Mouse (Mus musculus) forebrain, embryonic 12.5 days (tissue): ENCODE results near the gene Hils1. TPM values are rescaled to one million over a fixed set of nuclear protein-coding genes. Genes with fewer than 3 reads are reported as not detected.
"Not testable (repeated sequence)": the region's sequence is repeated elsewhere in the genome, so short reads cannot be mapped to it uniquely, and the experiment has no call there.

Experiments used
- ATAC-seq: fragments of 200-750 bp; cut with Nextera tagmentation; 2 replicates; pipeline ENCODE4 v1.8.0; 2017; ENCODE audit warnings: moderate TSS enrichment; ENCODE audit not compliant: low FRiP score
- H3K27ac ChIP-seq: fragments of 300-500 bp; sonication (generic); 2 replicates; pipeline ENCODE4 v1.5.1; 2016; ENCODE audit warnings: mild to moderate bottlenecking
- H3K27me3 ChIP-seq: fragments of 300-500 bp; sonication (generic); 2 replicates; pipeline ENCODE4 v1.6.1; 2016; ENCODE audit warnings: mild to moderate bottlenecking
- H3K36me3 ChIP-seq: fragments of 300-500 bp; sonication (generic); replicated peaks from 2 replicates; pipeline ENCODE4 v1.6.1; 2016; ENCODE audit warnings: mild to moderate bottlenecking
- H3K4me1 ChIP-seq: fragments of 300-500 bp; sonication (generic); 2 replicates; pipeline ENCODE4 v1.6.1; 2016
- H3K4me2 ChIP-seq: fragments of 300-500 bp; sonication (generic); 2 replicates; pipeline ENCODE4 v1.6.1; 2016; ENCODE audit warnings: mild to moderate bottlenecking, moderate library complexity
- H3K4me3 ChIP-seq: fragments of 300-500 bp; sonication (generic); replicated peaks from 2 replicates; pipeline ENCODE4 v1.5.1; 2016; ENCODE audit warnings: mild to moderate bottlenecking
- H3K9ac ChIP-seq: fragments of 300-500 bp; sonication (generic); 2 replicates; pipeline ENCODE4 v1.6.1; 2016; ENCODE audit warnings: mild to moderate bottlenecking
- H3K9me3 ChIP-seq: fragments of 300-500 bp; sonication (generic); 2 replicates; pipeline ENCODE4 v1.6.1; 2016
- WGBS: fragments of 180-500 bp; shearing (Covaris S2); methylation state at CpG from one replicate; pipeline ENCODE4 v1.1.7; 2016; 5-methylcytosine and 5-hydroxymethylcytosine counted together
- polyA plus RNA-seq: library from polyadenylated mRNA; unstranded; fragments of >200 nt; fragmentation: Nextera tagmentation; extraction: Ambion mirVana; gene quantifications from 2 replicates; pipeline ENCODE4 v1.2.1, GENCODE M21; 2016

The Hils1 gene
- polyA plus RNA-seq, 1 experiment from 2014 or later, result not detected

GRCm38 (mm10) chr11:95010841-95011403 lies 43.5 kb downstream of the Hils1 start:
- Histone ChIP-seq H3K27ac (peak overlapping the region; percentile 98; the same call in 1 of the 2 replicates), H3K9ac (peak overlapping the region; percentile 99), H3K4me3 (peak overlapping the region; percentile 82), H3K4me2 (peak overlapping the region; percentile 68), H3K36me3 (peaks cover 24% of the 10 kb centered on the region), H3K4me1 (peaks cover 78% of the 10 kb centered on the region)
- H3K27me3 ChIP-seq, H3K9me3 ChIP-seq, ATAC-seq: not testable (repeated sequence)
- WGBS, result 12% methylated on average over 3 of the region's 4 CpGs

DNA sequence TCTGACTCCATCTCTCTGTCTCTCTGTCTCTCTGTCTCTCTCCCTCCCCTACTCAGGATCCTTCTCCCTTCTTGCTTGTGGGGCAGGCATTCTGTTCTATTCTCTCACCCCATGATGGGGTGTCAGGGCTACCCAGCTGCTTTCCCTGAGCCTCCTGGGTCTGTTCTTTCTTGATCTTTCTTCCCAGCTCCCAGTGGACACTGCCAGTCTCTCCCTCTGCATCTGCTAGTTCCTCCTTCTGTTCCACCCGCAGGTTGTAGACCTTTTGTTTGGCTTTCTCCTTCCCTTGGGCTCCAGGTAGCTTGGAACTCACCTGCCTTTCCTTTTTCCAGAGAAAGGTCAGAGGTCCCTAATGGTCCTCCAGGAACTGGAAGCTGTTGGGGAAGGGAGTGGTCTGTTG lies 44.0 kb downstream of the Hils1 start:
- peak overlapping the region; percentile 68 for H3K4me2 ChIP-seq
- H3K27me3 ChIP-seq, result no peaks in the 10 kb centered on the region
- no peaks in the 10 kb centered on the region for H3K9me3 ChIP-seq
- peaks cover 28% of the 10 kb centered on the region for H3K36me3 ChIP-seq
- peak overlapping the region; percentile 99 for H3K9ac ChIP-seq
- H3K27ac ChIP-seq, result peak overlapping the region; percentile 51
- peaks cover 75% of the 10 kb centered on the region for H3K4me1 ChIP-seq
- H3K4me3 ChIP-seq, result peak overlapping the region; percentile 82
- 47% methylated on average over 1 of the region's 1 CpGs for WGBS
- ATAC-seq, result no peak

- H3K9me3 ChIP-seq, result no peaks in the 10 kb centered on the region
- no peak for ATAC-seq
- peak overlapping the region; percentile 68 for H3K4me2 ChIP-seq
- H3K4me3 ChIP-seq, result peak overlapping the region; percentile 82
- peaks cover 71% of the 10 kb centered on the region for H3K4me1 ChIP-seq
- peak overlapping the region; percentile 99 for H3K9ac ChIP-seq
- 67% methylated on average over 3 of the region's 3 CpGs for WGBS
- peaks cover 35% of the 10 kb centered on the region for H3K36me3 ChIP-seq
- no peaks in the 10 kb centered on the region for H3K27me3 ChIP-seq
- H3K27ac ChIP-seq, result peak overlapping the region; percentile 51
Measured at GRCm38 (mm10) chr11:95012075-95012474, 44.7 kb downstream of the Hils1 start.

DNA sequence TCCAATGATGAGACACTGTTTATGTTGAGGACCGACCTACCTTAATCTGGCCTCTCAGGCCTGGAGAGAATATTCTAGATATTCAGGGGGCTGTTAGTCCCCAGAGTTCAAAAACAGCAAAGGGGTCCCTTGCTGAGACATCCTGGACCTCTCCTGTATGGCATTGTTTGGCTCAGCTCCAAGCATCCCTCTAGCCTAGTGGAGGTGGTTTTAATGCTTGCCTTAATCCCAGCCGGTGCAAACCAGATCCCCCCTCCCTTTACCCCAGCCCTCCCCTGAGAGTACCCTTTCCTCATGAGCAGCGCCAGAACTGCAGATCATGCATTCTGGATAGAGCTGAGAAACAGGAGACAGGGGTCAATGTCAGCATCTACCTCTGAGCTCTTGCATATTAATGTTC lies 45.1 kb downstream of the Hils1 start:
- Histone ChIP-seq H3K4me2 (peak overlapping the region; percentile 68), H3K4me1 (peaks cover 67% of the 10 kb centered on the region), H3K9me3 (no peaks in the 10 kb centered on the region), H3K27ac (peak overlapping the region; percentile 51), H3K4me3 (peak overlapping the region; percentile 82), H3K36me3 (peaks cover 39% of the 10 kb centered on the region), H3K9ac (peak overlapping the region; percentile 99; the same call in 1 of the 2 replicates), H3K27me3 (no peaks in the 10 kb centered on the region)
- WGBS, result 32% methylated on average over 3 of the region's 3 CpGs
- ATAC-seq, result no peak

GRCm38 (mm10) chr11:95015484-95015883 lies 48.1 kb downstream of the Hils1 start:
- 76% methylated on average over 3 of the region's 3 CpGs for WGBS
- H3K36me3 ChIP-seq, result peaks cover 67% of the 10 kb centered on the region
- H3K4me3 ChIP-seq, result no peak overlapping the region
- no peak overlapping the region for H3K27ac ChIP-seq
- H3K9ac ChIP-seq, result no peak overlapping the region
- peaks cover 46% of the 10 kb centered on the region for H3K4me1 ChIP-seq
- H3K4me2 ChIP-seq, result no peak overlapping the region
- no peak for ATAC-seq
- no peaks in the 10 kb centered on the region for H3K9me3 ChIP-seq
- no peaks in the 10 kb centered on the region for H3K27me3 ChIP-seq

Other genes with a start within 250 kb of the Hils1 start
- 0.27 TPM in 1 of 2 replicates, not detected in the other for gene Cdc34b, start 225.8 kb upstream of the Hils1 start, polyA plus RNA-seq
- gene Tmem92, start 184.9 kb upstream of the Hils1 start, polyA plus RNA-seq, result not detected in 2 replicates
- gene Col1a1, start 31.4 kb upstream of the Hils1 start, polyA plus RNA-seq, result 208 and 267 TPM in 2 replicates
- gene Sgca, start 8.7 kb downstream of the Hils1 start, polyA plus RNA-seq, result not detected in 2 replicates
- 16.6 and 17.7 TPM in 2 replicates for gene Ppp1r9b, start 23.4 kb downstream of the Hils1 start, polyA plus RNA-seq
- 80.5 and 86.7 TPM in 2 replicates for gene Samd14, start 42.3 kb downstream of the Hils1 start, polyA plus RNA-seq
- gene Pdk2, start 73.8 kb downstream of the Hils1 start, polyA plus RNA-seq, result 17.3 and 19.4 TPM in 2 replicates
- 3.8 and 5.2 TPM in 2 replicates for gene Itga3, start 109.2 kb downstream of the Hils1 start, polyA plus RNA-seq
- 1.0 and 1.1 TPM in 2 replicates for gene Dlx3, start 152.5 kb downstream of the Hils1 start, polyA plus RNA-seq
- gene Dlx4, start 178.7 kb downstream of the Hils1 start, polyA plus RNA-seq, result 0.20 TPM in 1 of 2 replicates, not detected in the other